Mouse (Mus musculus) stomach, postnatal 0 days (tissue): ENCODE data around the gene Chit1. TPM values are rescaled to one million over a fixed set of nuclear protein-coding genes. Genes with fewer than 3 reads are reported as not detected.

Experiments used
- ATAC-seq: fragments of 200-750 bp; cut with Nextera tagmentation; 2 replicates; pipeline ENCODE4 v1.8.0; 2017; ENCODE audit not compliant: low FRiP score, low TSS enrichment
- DNase-seq: peaks from one replicate; pipeline ENCODE4 v3.0.0-alpha.2; 2016; ENCODE audit warnings: low spot score
- H3K27ac ChIP-seq: fragments of 300-500 bp; sonication (generic); replicated peaks from 2 replicates; pipeline ENCODE4 v1.5.1; 2014; ENCODE audit warnings: mild to moderate bottlenecking, control low read depth
- H3K27me3 ChIP-seq: fragments of 300-500 bp; sonication (generic); 2 replicates; pipeline ENCODE4 v1.6.1; 2014; ENCODE audit warnings: low read length; ENCODE audit not compliant: control insufficient read depth, insufficient read depth
- H3K36me3 ChIP-seq: fragments of 300-500 bp; sonication (generic); 2 replicates; pipeline ENCODE4 v1.6.1; 2014; ENCODE audit warnings: low read length, mixed read lengths; ENCODE audit not compliant: control insufficient read depth, insufficient read depth
- H3K4me1 ChIP-seq: fragments of 300-500 bp; sonication (generic); replicated peaks from 2 replicates; pipeline ENCODE4 v1.6.1; 2014; ENCODE audit warnings: antibody characterized with exemption; ENCODE audit not compliant: control insufficient read depth, insufficient read depth
- H3K4me2 ChIP-seq: fragments of 300-500 bp; sonication (generic); replicated peaks from 2 replicates; pipeline ENCODE4 v1.6.1; 2014; ENCODE audit warnings: low read depth, mild to moderate bottlenecking, control low read depth, moderate library complexity
- H3K4me3 ChIP-seq: fragments of 300-500 bp; sonication (generic); 2 replicates; pipeline ENCODE4 v1.5.1; 2014; ENCODE audit warnings: low read depth, low read length, control low read depth
- H3K9ac ChIP-seq: fragments of 300-500 bp; sonication (generic); 2 replicates; pipeline ENCODE4 v1.6.1; 2014; ENCODE audit warnings: mild to moderate bottlenecking, low read length, control low read depth, mixed read lengths
- H3K9me3 ChIP-seq: fragments of 300-500 bp; sonication (generic); 2 replicates; pipeline ENCODE4 v1.6.1; 2016; ENCODE audit warnings: low read length; ENCODE audit not compliant: control insufficient read depth
- CTCF ChIP-seq: IDR thresholded peaks from 2 replicates; pipeline ENCODE4 v1.5.1; 2016; ENCODE audit warnings: antibody characterized with exemption, low read depth, mild to moderate bottlenecking, moderate library complexity
- EP300 ChIP-seq: optimal IDR thresholded peaks from 2 replicates; pipeline ENCODE3; 2016; ENCODE audit warnings: antibody characterized with exemption
- WGBS: fragments of 180-500 bp; shearing (Covaris S2); extraction: QIAGEN DNeasy Blood & Tissue Kit; methylation state at CpG from one replicate; pipeline ENCODE4 v1.1.7; 2014; 5-methylcytosine and 5-hydroxymethylcytosine counted together
- polyA plus RNA-seq: library from polyadenylated mRNA; unstranded; fragments of >200 nt; fragmentation: Nextera tagmentation; extraction: Ambion mirVana; gene quantifications from 2 replicates; pipeline ENCODE4 v1.2.1, GENCODE M21; 2015

The Chit1 gene
- polyA plus RNA-seq, 1 experiment from 2014 or later, result 38.5 TPM

GRCm38 (mm10) chr1:134095033-134095612 is 15.9 kb upstream of the Chit1 start:
- Histone ChIP-seq H3K9ac (peak overlapping the region; percentile 27; the same call in 1 of the 2 replicates), H3K9me3 (no peaks in the 10 kb centered on the region), H3K36me3 (no peaks in the 10 kb centered on the region), H3K4me2 (no peak overlapping the region), H3K4me3 (no peak overlapping the region), H3K27ac (peak overlapping the region; percentile 98), H3K27me3 (no peaks in the 10 kb centered on the region), H3K4me1 (peaks cover 50% of the 10 kb centered on the region)
- ATAC-seq (no peak), DNase-seq (peak; percentile 46)
- 56% methylated on average over 7 of the region's 7 CpGs for WGBS
- TF ChIP-seq CTCF (no peak), EP300 (no peak)

DNA sequence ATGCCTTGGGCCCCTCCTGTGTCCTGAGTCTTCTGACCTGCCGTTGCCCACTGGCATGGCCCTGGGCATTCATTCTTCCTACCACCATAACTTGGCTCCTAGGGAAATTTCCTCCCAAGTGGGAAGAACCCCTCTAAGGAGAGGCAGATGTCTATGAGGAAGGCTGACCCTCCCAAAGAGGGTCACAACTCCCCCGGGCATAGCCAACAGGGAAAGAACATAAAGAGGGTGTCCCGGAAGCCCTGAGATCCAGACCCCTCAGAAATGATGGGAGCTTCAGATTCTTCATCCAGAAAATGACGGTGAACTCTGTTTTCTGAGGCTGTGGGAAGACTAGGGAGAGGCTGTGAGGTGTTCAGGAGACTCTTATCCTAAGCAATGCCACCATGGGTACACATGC is 15.3 kb upstream of the Chit1 start:
- Histone ChIP-seq H3K4me2 (no peak overlapping the region), H3K4me3 (no peak overlapping the region), H3K27ac (peak overlapping the region; percentile 98), H3K27me3 (no peaks in the 10 kb centered on the region), H3K9me3 (no peaks in the 10 kb centered on the region), H3K9ac (peak overlapping the region; percentile 50), H3K36me3 (no peaks in the 10 kb centered on the region), H3K4me1 (peaks cover 55% of the 10 kb centered on the region)
- DNase-seq, result no peak
- TF ChIP-seq EP300, result no peak
- TF ChIP-seq CTCF, result no peak
- no peak for ATAC-seq
- 57% methylated on average over 4 of the region's 4 CpGs for WGBS

DNA sequence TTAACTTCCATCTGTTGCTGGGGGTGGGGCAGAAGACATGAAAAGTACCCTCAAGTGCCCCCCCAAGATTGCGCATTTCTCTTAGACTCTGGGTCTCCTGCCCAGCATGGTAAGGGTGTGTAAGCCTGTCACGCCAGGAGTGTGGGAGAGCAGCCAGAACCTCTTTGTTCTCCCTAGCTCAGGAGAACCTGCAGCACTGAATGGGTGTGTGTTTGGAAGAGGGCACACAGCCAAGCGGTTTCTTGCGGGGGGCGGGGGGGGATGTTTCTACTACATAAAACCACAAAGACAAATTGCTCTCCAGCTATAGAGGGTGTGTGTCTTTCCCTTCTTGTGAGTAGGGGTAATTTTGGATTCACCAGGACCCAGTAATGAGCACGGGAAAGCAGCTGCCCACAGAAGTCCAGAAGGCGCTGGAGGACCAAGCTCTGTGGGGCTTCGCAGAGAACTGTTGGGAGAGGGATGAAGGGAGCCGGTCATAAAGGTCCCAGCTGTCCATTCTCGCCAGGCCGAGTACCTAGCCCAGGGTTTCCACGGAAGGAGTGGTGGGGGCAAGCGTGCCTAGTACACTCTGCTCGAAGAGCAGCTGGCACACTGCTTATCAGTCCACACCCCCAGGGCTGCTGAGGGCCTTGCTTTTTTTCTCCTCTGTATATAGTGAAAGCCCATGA is 14.6 kb upstream of the Chit1 start:
- peak overlapping the region; percentile 98 for H3K27ac ChIP-seq
- peaks cover 55% of the 10 kb centered on the region for H3K4me1 ChIP-seq
- TF ChIP-seq EP300 (no peak), CTCF (no peak)
- no peaks in the 10 kb centered on the region for H3K36me3 ChIP-seq
- 20% methylated on average over 14 of the region's 14 CpGs for WGBS
- H3K9ac ChIP-seq, result peak overlapping the region; percentile 50
- 0 out of 2 replicates have a peak overlapping the region, but pooled peaks have one; percentile 17 for H3K4me2 ChIP-seq
- peak; percentile 82 for DNase-seq
- no peaks in the 10 kb centered on the region for H3K9me3 ChIP-seq
- no peak overlapping the region for H3K4me3 ChIP-seq
- peak; percentile 19; the same call in 1 of the 2 replicates for ATAC-seq
- no peaks in the 10 kb centered on the region for H3K27me3 ChIP-seq

DNA sequence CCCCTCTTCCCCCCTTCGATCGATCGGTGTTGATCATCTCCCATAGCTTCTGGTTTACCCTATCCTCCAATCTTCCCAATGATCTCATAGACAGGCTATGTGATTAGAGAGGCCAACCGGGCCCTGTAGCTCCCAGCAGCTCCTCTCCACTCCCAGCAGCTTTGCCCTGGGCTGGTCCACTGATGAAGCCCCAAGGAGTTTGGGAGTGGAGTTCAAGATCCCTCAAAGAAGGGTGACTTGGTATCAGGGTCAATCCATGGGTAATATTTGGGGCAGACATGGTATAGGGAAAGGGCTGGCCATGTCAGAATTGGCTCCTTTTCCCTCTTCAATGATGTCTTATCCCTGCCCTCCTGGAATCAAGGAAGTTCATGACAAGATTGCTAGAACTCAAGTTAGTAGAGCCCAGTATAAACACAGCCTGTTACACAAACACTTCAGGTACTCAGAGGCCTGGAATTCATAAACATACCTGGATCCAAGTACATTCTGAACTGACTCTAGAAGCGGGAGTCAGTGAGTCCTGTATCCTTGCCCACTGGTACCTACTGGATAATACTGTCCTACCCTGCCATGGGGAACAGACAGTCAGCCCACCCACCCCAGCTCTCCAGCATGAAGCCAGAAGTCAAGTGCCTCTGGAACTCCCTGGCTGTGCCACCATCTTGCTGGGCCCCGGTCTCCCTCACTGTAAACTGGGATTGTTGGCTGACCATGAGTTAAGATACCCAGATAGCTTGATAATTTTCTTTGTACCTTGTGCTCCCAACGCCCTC is 13.8 kb upstream of the Chit1 start:
- ATAC-seq, result no peak
- WGBS, result 69% methylated on average over 7 of the region's 7 CpGs

GRCm38 (mm10) chr1:134097956-134098725 is 12.9 kb upstream of the Chit1 start:
- Histone ChIP-seq H3K27me3 (no peaks in the 10 kb centered on the region), H3K27ac (peak overlapping the region; percentile 98), H3K4me2 (peak overlapping the region; percentile 59), H3K36me3 (no peaks in the 10 kb centered on the region), H3K4me1 (peaks cover 54% of the 10 kb centered on the region), H3K9me3 (no peaks in the 10 kb centered on the region), H3K4me3 (no peak overlapping the region), H3K9ac (peak overlapping the region; percentile 32; the same call in 1 of the 2 replicates)
- DNase-seq (peak; percentile 55), ATAC-seq (no peak)
- WGBS, result 33% methylated on average over 13 of the region's 13 CpGs
- TF ChIP-seq EP300 (peak; percentile 8), CTCF (no peak)

More for the DNA sequence above, 13.8 kb upstream of the Chit1 start:
- no peak overlapping the region for H3K4me3 ChIP-seq
- H3K27me3 ChIP-seq, result no peaks in the 10 kb centered on the region
- peak overlapping the region; percentile 98 for H3K27ac ChIP-seq
- peaks cover 57% of the 10 kb centered on the region for H3K4me1 ChIP-seq
- no peaks in the 10 kb centered on the region for H3K9me3 ChIP-seq
- no peaks in the 10 kb centered on the region for H3K36me3 ChIP-seq
- no peak overlapping the region for H3K9ac ChIP-seq
- 0 out of 2 replicates have a peak overlapping the region, but pooled peaks have one; percentile 6 for H3K4me2 ChIP-seq
- DNase-seq, result no peak
- no peak for TF ChIP-seq CTCF
- no peak for TF ChIP-seq EP300
